Mouse (Mus musculus) kidney, adult 2 months (tissue): ENCODE data around the gene Eef1a2. TPM values are rescaled to one million over a fixed set of nuclear protein-coding genes. Genes with fewer than 3 reads are reported as not detected.

ENCODE experiments used
- DNase-seq: peaks from one replicate; pipeline ENCODE4 v3.0.0; 2021
- H3K27ac ChIP-seq: fragments of 200-500 bp; 2 replicates; pipeline ENCODE4 v1.5.1; 2012; ENCODE audit warnings: low read depth, low read length, control low read depth, inconsistent platforms; ENCODE audit not compliant: insufficient read depth
- H3K27me3 ChIP-seq: fragments of 200-500 bp; replicated peaks from 2 replicates; pipeline ENCODE4 v1.6.1; 2012; ENCODE audit warnings: mild to moderate bottlenecking, moderate library complexity, low read length, inconsistent platforms; ENCODE audit not compliant: control insufficient read depth, insufficient read depth
- H3K36me3 ChIP-seq: fragments of 200-500 bp; 2 replicates; pipeline ENCODE4 v1.6.1; 2012; ENCODE audit warnings: mild to moderate bottlenecking, moderate library complexity, low read length, inconsistent platforms; ENCODE audit not compliant: control insufficient read depth, insufficient read depth
- H3K4me1 ChIP-seq: fragments of 200-500 bp; 2 replicates; pipeline ENCODE4 v1.6.1; 2011; ENCODE audit warnings: low read length; ENCODE audit not compliant: control insufficient read depth, insufficient read depth
- H3K4me3 ChIP-seq: fragments of 200-500 bp; 2 replicates; pipeline ENCODE4 v1.5.1; 2011; ENCODE audit warnings: mild to moderate bottlenecking, low read depth, low read length, control low read depth; ENCODE audit not compliant: insufficient read depth
- CTCF ChIP-seq: fragments of 200-500 bp; conservative IDR thresholded peaks from 2 replicates; pipeline ENCODE4 v1.5.1; 2011; ENCODE audit warnings: low read depth, mild to moderate bottlenecking, control low read depth, low read length, moderate library complexity, mixed read lengths; ENCODE audit not compliant: insufficient read depth, insufficient read length
- POLR2A ChIP-seq: fragments of 200-500 bp; IDR thresholded peaks from one replicate; pipeline ENCODE4 v1.6.1; 2011; ENCODE audit warnings: low read depth, low read length, control low read depth
- WGBS: fragments of 180-500 bp; shearing (Covaris S2); methylation state at CpG from one replicate; pipeline ENCODE4 v1.1.7; 2018; 5-methylcytosine and 5-hydroxymethylcytosine counted together
- polyA plus RNA-seq: library from polyadenylated mRNA; depleted of rRNA; stranded (reverse); fragments of >200 nt; gene quantifications from 2 replicates; pipeline ENCODE4 v1.2.3, GENCODE M21; 2012

The Eef1a2 gene
- polyA plus RNA-seq, 1 experiment: 18.7 TPM

GRCm38 (mm10) chr2:181153131-181153530, 3.7 kb downstream of the Eef1a2 start:
- Histone ChIP-seq H3K36me3 (no peaks in the 10 kb centered on the region), H3K27me3 (no peaks in the 10 kb centered on the region), H3K4me1 (peaks cover 4% of the 10 kb centered on the region; the same call in 1 of the 2 replicates), H3K27ac (no peak overlapping the region), H3K4me3 (no peak overlapping the region)
- WGBS: 83% methylated on average over 1 of the region's 1 CpGs
- DNase-seq: no peak
- no peak for TF ChIP-seq CTCF
- TF ChIP-seq POLR2A: no peak

DNA sequence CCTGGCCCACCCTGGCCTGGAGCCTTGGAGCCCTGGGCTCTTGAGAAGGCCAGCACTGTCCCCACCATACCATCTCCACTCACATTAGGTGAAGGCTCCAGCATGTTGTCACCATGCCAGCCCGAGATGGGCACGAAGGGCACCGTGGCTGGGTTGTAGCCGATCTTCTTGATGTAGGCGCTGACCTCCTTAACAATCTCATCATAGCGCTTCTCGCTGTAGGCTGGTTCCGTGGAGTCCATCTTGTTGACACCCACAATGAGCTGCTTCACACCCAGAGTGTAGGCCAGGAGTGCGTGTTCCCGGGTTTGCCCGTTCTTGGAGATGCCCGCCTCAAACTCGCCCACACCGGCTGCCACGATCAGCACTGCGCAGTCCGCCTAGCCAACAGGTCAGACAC, 4.1 kb downstream of the Eef1a2 start:
- 93% methylated on average over 17 of the region's 17 CpGs for WGBS
- TF ChIP-seq POLR2A (no peak), CTCF (no peak)
- Histone ChIP-seq H3K4me3 (no peak overlapping the region), H3K36me3 (no peaks in the 10 kb centered on the region), H3K27ac (no peak overlapping the region), H3K4me1 (peaks cover 4% of the 10 kb centered on the region; the same call in 1 of the 2 replicates), H3K27me3 (no peaks in the 10 kb centered on the region)
- DNase-seq: no peak

DNA sequence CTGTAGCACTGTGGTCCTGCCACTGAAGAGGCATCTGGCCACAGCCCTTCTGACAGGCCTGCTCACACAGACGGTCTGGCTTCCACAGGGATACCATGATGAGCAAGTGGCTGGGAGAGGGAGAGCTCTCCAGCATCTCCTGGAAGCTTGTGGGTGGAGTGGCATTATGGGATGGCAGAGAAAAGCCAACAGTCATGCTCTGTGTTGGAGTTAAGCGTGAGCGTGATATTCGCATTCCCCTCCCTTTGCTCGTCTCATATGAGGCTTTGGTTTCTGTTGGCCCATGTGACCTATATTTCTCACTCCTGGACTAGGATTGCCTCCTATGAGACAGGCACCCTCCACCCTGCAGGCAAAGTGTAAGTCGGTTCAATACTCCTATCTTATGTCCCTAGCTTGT, 6.5 kb downstream of the Eef1a2 start:
- WGBS: 59% methylated on average over 6 of the region's 6 CpGs
- Histone ChIP-seq H3K4me3 (no peak overlapping the region), H3K27me3 (no peaks in the 10 kb centered on the region), H3K36me3 (no peaks in the 10 kb centered on the region), H3K27ac (no peak overlapping the region), H3K4me1 (peaks cover 4% of the 10 kb centered on the region; the same call in 1 of the 2 replicates)
- no peak for TF ChIP-seq CTCF
- no peak for TF ChIP-seq POLR2A
- no peak for DNase-seq

- Histone ChIP-seq H3K36me3 (no peaks in the 10 kb centered on the region), H3K27me3 (no peaks in the 10 kb centered on the region), H3K4me1 (peaks cover 4% of the 10 kb centered on the region; the same call in 1 of the 2 replicates), H3K4me3 (peak overlapping the region; percentile 50), H3K27ac (no peak overlapping the region)
- 25% methylated on average over 22 of the region's 31 CpGs for WGBS
- TF ChIP-seq POLR2A (no peak), CTCF (no peak)
- DNase-seq: no peak
Measured at GRCm38 (mm10) chr2:181148318-181148955, 8.4 kb downstream of the Eef1a2 start.

GRCm38 (mm10) chr2:181147546-181148317, 9.1 kb downstream of the Eef1a2 start:
- H3K27ac ChIP-seq: no peak overlapping the region
- H3K4me1 ChIP-seq: peaks cover 4% of the 10 kb centered on the region; the same call in 1 of the 2 replicates
- H3K27me3 ChIP-seq: no peaks in the 10 kb centered on the region
- 2% methylated on average over 54 of the region's 61 CpGs for WGBS
- no peaks in the 10 kb centered on the region for H3K36me3 ChIP-seq
- TF ChIP-seq CTCF (no peak), POLR2A (no peak)
- peak; percentile 42 for DNase-seq
- H3K4me3 ChIP-seq: peak overlapping the region; percentile 50

DNA sequence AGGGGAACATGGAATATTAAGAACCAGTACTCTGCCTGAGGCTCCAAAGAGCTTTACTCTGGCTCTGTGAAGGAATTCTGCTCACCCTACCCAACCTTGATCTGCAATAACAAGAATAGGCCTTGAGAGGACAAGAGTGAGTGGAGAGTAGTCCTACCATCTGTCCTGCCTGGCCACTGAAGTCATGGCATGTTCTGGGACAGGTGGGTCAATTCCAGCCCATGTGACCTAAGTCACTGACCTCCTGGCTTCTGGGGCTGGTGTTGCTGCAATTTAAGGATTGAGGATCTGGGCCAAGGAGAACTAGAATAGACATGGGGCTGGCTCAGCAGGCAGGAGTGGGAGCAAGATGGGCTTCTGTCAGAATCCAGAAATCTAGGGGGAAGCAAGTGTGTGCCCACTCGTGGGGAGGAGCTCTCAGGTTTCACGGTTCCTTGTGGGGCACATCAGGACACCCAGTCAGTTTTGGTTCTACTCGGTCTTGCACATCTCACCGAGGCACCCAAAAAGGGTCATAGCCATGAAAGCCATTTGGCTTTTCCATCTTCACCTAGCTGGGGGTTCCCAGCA, 9.8 kb downstream of the Eef1a2 start:
- no peak for TF ChIP-seq CTCF
- no peak overlapping the region for H3K27ac ChIP-seq
- peaks cover 4% of the 10 kb centered on the region; the same call in 1 of the 2 replicates for H3K4me1 ChIP-seq
- H3K4me3 ChIP-seq: no peak overlapping the region
- no peak for DNase-seq
- 61% methylated on average over 4 of the region's 4 CpGs for WGBS
- no peaks in the 10 kb centered on the region for H3K27me3 ChIP-seq
- no peaks in the 10 kb centered on the region for H3K36me3 ChIP-seq

DNA sequence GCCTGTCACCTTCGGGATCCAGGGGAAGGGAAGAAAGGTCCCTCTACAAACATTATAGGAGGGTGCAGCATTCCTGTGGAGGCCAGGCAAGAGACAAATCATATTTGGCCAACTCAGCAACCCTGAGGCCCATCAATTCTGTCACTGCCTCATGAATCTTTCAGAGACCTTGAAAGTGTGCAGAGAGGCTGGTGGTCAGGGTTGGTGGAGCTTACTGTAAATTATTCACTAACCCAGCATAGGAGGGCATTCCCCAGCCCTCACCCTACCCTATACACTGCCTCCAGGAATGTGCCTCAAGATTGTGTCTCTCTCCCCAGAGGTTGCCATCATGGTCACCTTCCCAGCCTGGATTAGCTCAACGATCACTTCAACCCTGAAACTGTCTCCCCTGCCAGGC, 12.1 kb downstream of the Eef1a2 start:
- Histone ChIP-seq H3K4me1 (peaks cover 4% of the 10 kb centered on the region; the same call in 1 of the 2 replicates), H3K4me3 (no peak overlapping the region), H3K27me3 (no peaks in the 10 kb centered on the region), H3K36me3 (no peaks in the 10 kb centered on the region), H3K27ac (no peak overlapping the region)
- 41% methylated on average over 2 of the region's 2 CpGs for WGBS
- no peak for DNase-seq
- no peak for TF ChIP-seq CTCF
- no peak for TF ChIP-seq POLR2A
